Mouse (Mus musculus): ENCODE measurements around the gene Nr1h3. TPM values are rescaled to one million over a fixed set of nuclear protein-coding genes. Genes with fewer than 3 reads are reported as not detected.

Nr1h3 gene
- polyA plus RNA-seq, 1 experiment from 2014 or later: 1.1 TPM

Other genes starting within 250 kb of the Nr1h3 start
- gene Rapsn, start 167.2 kb downstream of the Nr1h3 start, polyA plus RNA-seq (2015; fragmentation: Nextera tagmentation; extraction: Ambion mirVana): 2.1 and 3.0 TPM in 2 replicates
- gene Psmc3, start 148.8 kb downstream of the Nr1h3 start, polyA plus RNA-seq (2015; fragmentation: Nextera tagmentation; extraction: Ambion mirVana): 235 and 246 TPM in 2 replicates
- gene Slc39a13, start 132.4 kb downstream of the Nr1h3 start, polyA plus RNA-seq (2015; fragmentation: Nextera tagmentation; extraction: Ambion mirVana): 31.1 and 31.5 TPM in 2 replicates
- 5.2 and 6.0 TPM in 2 replicates for gene Spi1, start 120.4 kb downstream of the Nr1h3 start, polyA plus RNA-seq (2015; fragmentation: Nextera tagmentation; extraction: Ambion mirVana)
- 0.22 and 0.56 TPM in 2 replicates for gene Mybpc3, start 84.7 kb downstream of the Nr1h3 start, polyA plus RNA-seq (2015; fragmentation: Nextera tagmentation; extraction: Ambion mirVana)
- 47.3 and 51.6 TPM in 2 replicates for gene Madd, start 19.0 kb downstream of the Nr1h3 start, polyA plus RNA-seq (2015; fragmentation: Nextera tagmentation; extraction: Ambion mirVana)
- gene Acp2, start 51 bp upstream of the Nr1h3 start, polyA plus RNA-seq (2015; fragmentation: Nextera tagmentation; extraction: Ambion mirVana): 37.2 and 43.3 TPM in 2 replicates
- 11.7 and 14.1 TPM in 2 replicates for gene Ddb2, start 34.1 kb upstream of the Nr1h3 start, polyA plus RNA-seq (2015; fragmentation: Nextera tagmentation; extraction: Ambion mirVana)
- 14.8 and 15.3 TPM in 2 replicates for gene Pacsin3, start 53.1 kb upstream of the Nr1h3 start, polyA plus RNA-seq (2015; fragmentation: Nextera tagmentation; extraction: Ambion mirVana)
- 64.5 and 67.0 TPM in 2 replicates for gene Arfgap2, start 62.1 kb upstream of the Nr1h3 start, polyA plus RNA-seq (2015; fragmentation: Nextera tagmentation; extraction: Ambion mirVana)
- gene 1110051M20Rik, start 241.9 kb upstream of the Nr1h3 start, polyA plus RNA-seq (2015; fragmentation: Nextera tagmentation; extraction: Ambion mirVana): 124 and 130 TPM in 2 replicates

Measured in neural tube, embryonic 13.5 days (tissue).